Mouse (Mus musculus) liver, embryonic 12.5 days (tissue): ENCODE measurements around the gene Acvr1b. TPM values are rescaled to one million over a fixed set of nuclear protein-coding genes. Genes with fewer than 3 reads are reported as not detected.

ENCODE experiments used
- ATAC-seq: fragments of 200-750 bp; cut with Nextera tagmentation; 2 replicates; pipeline ENCODE4 v1.8.0; 2017; ENCODE audit warnings: moderate number of reproducible peaks, mild to moderate bottlenecking, moderate library complexity
- H3K27ac ChIP-seq: fragments of 300-500 bp; sonication (generic); 2 replicates; pipeline ENCODE4 v1.5.1; 2016; ENCODE audit warnings: mild to moderate bottlenecking
- H3K27me3 ChIP-seq: fragments of 300-500 bp; sonication (generic); replicated peaks from 2 replicates; pipeline ENCODE4 v1.6.1; 2016; ENCODE audit warnings: mild to moderate bottlenecking, moderate library complexity
- H3K36me3 ChIP-seq: fragments of 300-500 bp; sonication (generic); 2 replicates; pipeline ENCODE4 v1.6.1; 2016; ENCODE audit warnings: mild to moderate bottlenecking, moderate library complexity
- H3K4me1 ChIP-seq: fragments of 300-500 bp; sonication (generic); 2 replicates; pipeline ENCODE4 v1.6.1; 2016
- H3K4me2 ChIP-seq: fragments of 300-500 bp; sonication (generic); 2 replicates; pipeline ENCODE4 v1.6.1; 2016; ENCODE audit warnings: mild to moderate bottlenecking, moderate library complexity
- H3K4me3 ChIP-seq: fragments of 300-500 bp; sonication (generic); 2 replicates; pipeline ENCODE4 v1.5.1; 2016; ENCODE audit warnings: mild to moderate bottlenecking, moderate library complexity
- H3K9ac ChIP-seq: fragments of 300-500 bp; sonication (generic); 2 replicates; pipeline ENCODE4 v1.6.1; 2016; ENCODE audit warnings: mild to moderate bottlenecking, moderate library complexity
- H3K9me3 ChIP-seq: fragments of 300-500 bp; sonication (generic); replicated peaks from 2 replicates; pipeline ENCODE4 v1.6.1; 2016; ENCODE audit warnings: mild to moderate bottlenecking, moderate library complexity
- WGBS: fragments of 180-500 bp; shearing (Covaris S2); methylation state at CpG from one replicate; pipeline ENCODE4 v1.1.7; 2016; ENCODE audit not compliant: insufficient replicate concordance; 5-methylcytosine and 5-hydroxymethylcytosine counted together
- polyA plus RNA-seq: library from polyadenylated mRNA; unstranded; fragments of >200 nt; fragmentation: Nextera tagmentation; extraction: Ambion mirVana; gene quantifications from 2 replicates; pipeline ENCODE4 v1.2.1, GENCODE M21; 2016

The Acvr1b gene
- polyA plus RNA-seq, 1 experiment from 2014 or later: 2.2 TPM

- Histone ChIP-seq H3K4me1 (peaks cover 61% of the 10 kb centered on the region), H3K27me3 (no peaks in the 10 kb centered on the region), H3K9ac (no peak overlapping the region), H3K9me3 (no peaks in the 10 kb centered on the region), H3K4me2 (no peak overlapping the region), H3K4me3 (no peak overlapping the region), H3K36me3 (peaks cover 43% of the 10 kb centered on the region), H3K27ac (peak overlapping the region; percentile 12; the same call in 1 of the 2 replicates)
- WGBS: 69% methylated on average over 16 of the region's 16 CpGs
- ATAC-seq: no peak; the same call in 1 of the 2 replicates
Observed at GRCm38 (mm10) chr15:101194951-101195823, 21.3 kb downstream of the Acvr1b start.

GRCm38 (mm10) chr15:101196079-101196795 is 22.4 kb downstream of the Acvr1b start:
- no peak overlapping the region for H3K9ac ChIP-seq
- H3K36me3 ChIP-seq: peaks cover 54% of the 10 kb centered on the region
- H3K4me3 ChIP-seq: no peak overlapping the region
- H3K27ac ChIP-seq: 0 out of 2 replicates have a peak overlapping the region, but pooled peaks have one; percentile 12
- H3K4me2 ChIP-seq: no peak overlapping the region
- H3K27me3 ChIP-seq: no peaks in the 10 kb centered on the region
- ATAC-seq: no peak
- WGBS: 75% methylated on average over 8 of the region's 8 CpGs
- no peaks in the 10 kb centered on the region for H3K9me3 ChIP-seq
- peaks cover 52% of the 10 kb centered on the region for H3K4me1 ChIP-seq

- Histone ChIP-seq H3K9ac (no peak overlapping the region), H3K4me3 (no peak overlapping the region), H3K27me3 (no peaks in the 10 kb centered on the region), H3K27ac (no peak overlapping the region), H3K4me2 (no peak overlapping the region), H3K36me3 (peaks cover 61% of the 10 kb centered on the region), H3K4me1 (peaks cover 44% of the 10 kb centered on the region), H3K9me3 (no peaks in the 10 kb centered on the region)
- no peak for ATAC-seq
Observed at GRCm38 (mm10) chr15:101196961-101197360, 23.1 kb downstream of the Acvr1b start.

GRCm38 (mm10) chr15:101197497-101198179 is 23.8 kb downstream of the Acvr1b start:
- Histone ChIP-seq H3K4me1 (peaks cover 38% of the 10 kb centered on the region), H3K36me3 (peaks cover 68% of the 10 kb centered on the region), H3K4me3 (no peak overlapping the region), H3K9ac (no peak overlapping the region), H3K27me3 (no peaks in the 10 kb centered on the region), H3K27ac (no peak overlapping the region), H3K4me2 (no peak overlapping the region), H3K9me3 (no peaks in the 10 kb centered on the region)
- 0 out of 2 replicates have a peak, but pooled peaks have one; percentile 23 for ATAC-seq
- WGBS: 79% methylated on average over 15 of the region's 15 CpGs

- no peaks in the 10 kb centered on the region for H3K27me3 ChIP-seq
- H3K36me3 ChIP-seq: peaks cover 73% of the 10 kb centered on the region
- no peak overlapping the region for H3K4me3 ChIP-seq
- H3K4me2 ChIP-seq: no peak overlapping the region
- ATAC-seq: 0 out of 2 replicates have a peak, but pooled peaks have one; percentile 27
- peaks cover 32% of the 10 kb centered on the region for H3K4me1 ChIP-seq
- H3K9me3 ChIP-seq: no peaks in the 10 kb centered on the region
- H3K9ac ChIP-seq: no peak overlapping the region
- 17% methylated on average over 3 of the region's 3 CpGs for whole genome bisulfite sequencing
- no peak overlapping the region for H3K27ac ChIP-seq
Observed at GRCm38 (mm10) chr15:101198218-101198617, 24.4 kb downstream of the Acvr1b start.

- ATAC-seq: no peak
- peaks cover 30% of the 10 kb centered on the region for H3K4me1 ChIP-seq
- no peak overlapping the region for H3K9ac ChIP-seq
- no peaks in the 10 kb centered on the region for H3K27me3 ChIP-seq
- H3K4me3 ChIP-seq: no peak overlapping the region
- H3K36me3 ChIP-seq: peaks cover 78% of the 10 kb centered on the region
- 82% methylated on average over 14 of the region's 14 CpGs for WGBS
- no peaks in the 10 kb centered on the region for H3K9me3 ChIP-seq
- H3K4me2 ChIP-seq: no peak overlapping the region
- H3K27ac ChIP-seq: no peak overlapping the region
Observed at GRCm38 (mm10) chr15:101198850-101199249, 25.0 kb downstream of the Acvr1b start.

GRCm38 (mm10) chr15:101200777-101201295 is 27.0 kb downstream of the Acvr1b start:
- WGBS: 85% methylated on average over 9 of the region's 9 CpGs
- no peak for ATAC-seq
- H3K27ac ChIP-seq: no peak overlapping the region
- H3K9ac ChIP-seq: no peak overlapping the region
- H3K27me3 ChIP-seq: no peaks in the 10 kb centered on the region
- peaks cover 11% of the 10 kb centered on the region; the same call in 1 of the 2 replicates for H3K4me1 ChIP-seq
- H3K9me3 ChIP-seq: no peaks in the 10 kb centered on the region
- peaks cover 69% of the 10 kb centered on the region for H3K36me3 ChIP-seq
- H3K4me2 ChIP-seq: no peak overlapping the region
- no peak overlapping the region for H3K4me3 ChIP-seq

- Histone ChIP-seq H3K4me2 (no peak overlapping the region), H3K4me3 (no peak overlapping the region), H3K9ac (no peak overlapping the region), H3K36me3 (peaks cover 68% of the 10 kb centered on the region), H3K27ac (no peak overlapping the region), H3K27me3 (no peaks in the 10 kb centered on the region), H3K9me3 (no peaks in the 10 kb centered on the region), H3K4me1 (peaks cover 6% of the 10 kb centered on the region; the same call in 1 of the 2 replicates)
- no peak for ATAC-seq
- WGBS: 72% methylated on average over 3 of the region's 3 CpGs
Observed at GRCm38 (mm10) chr15:101201414-101201813, 27.5 kb downstream of the Acvr1b start.

GRCm38 (mm10) chr15:101203673-101204072 is 29.8 kb downstream of the Acvr1b start:
- ATAC-seq: no peak
- Histone ChIP-seq H3K4me1 (peaks cover 5% of the 10 kb centered on the region; the same call in 1 of the 2 replicates), H3K27me3 (no peaks in the 10 kb centered on the region), H3K4me3 (no peak overlapping the region), H3K27ac (no peak overlapping the region), H3K36me3 (peaks cover 76% of the 10 kb centered on the region), H3K4me2 (no peak overlapping the region), H3K9me3 (no peaks in the 10 kb centered on the region), H3K9ac (no peak overlapping the region)
- WGBS: 69% methylated on average over 4 of the region's 4 CpGs

- peaks cover 75% of the 10 kb centered on the region for H3K36me3 ChIP-seq
Observed at GRCm38 (mm10) chr15:101204781-101205180, 30.9 kb downstream of the Acvr1b start.

GRCm38 (mm10) chr15:101210228-101210627 is 36.4 kb downstream of the Acvr1b start:
- no peak for ATAC-seq
- H3K4me3 ChIP-seq: no peak overlapping the region
- no peak overlapping the region for H3K27ac ChIP-seq
- H3K36me3 ChIP-seq: peaks cover 50% of the 10 kb centered on the region
- H3K9me3 ChIP-seq: no peaks in the 10 kb centered on the region
- H3K9ac ChIP-seq: no peak overlapping the region
- WGBS: 61% methylated on average over 6 of the region's 6 CpGs
- no peak overlapping the region for H3K4me2 ChIP-seq
- no peaks in the 10 kb centered on the region for H3K27me3 ChIP-seq
- H3K4me1 ChIP-seq: no peaks in the 10 kb centered on the region

More at GRCm38 (mm10) chr15:101204781-101205180, 30.9 kb downstream of the Acvr1b start:
- H3K9me3 ChIP-seq: no peaks in the 10 kb centered on the region
- no peaks in the 10 kb centered on the region for H3K27me3 ChIP-seq
- WGBS: 69% methylated on average over 7 of the region's 7 CpGs
- H3K4me1 ChIP-seq: peaks cover 5% of the 10 kb centered on the region; the same call in 1 of the 2 replicates
- no peak for ATAC-seq
- H3K4me2 ChIP-seq: no peak overlapping the region
- no peak overlapping the region for H3K9ac ChIP-seq
- no peak overlapping the region for H3K27ac ChIP-seq
- H3K4me3 ChIP-seq: no peak overlapping the region
